Mouse (Mus musculus) adrenal gland, adult (tissue): ENCODE data around the gene Nckap1l.

ENCODE experiments used
- DNase-seq, 2 experiments: peaks; one replicate each; pipeline ENCODE4 v3.0.0; 2022 to 2023; ENCODE audit warnings: low spot score in 1 of 2; ENCODE audit not compliant: inconsistent age in 2 of 2

The Nckap1l gene

GRCm38 (mm10) chr15:103500723-103501122, 47.1 kb downstream of the Nckap1l start:
- no peak for DNase-seq

- DNase-seq = peak in 1 of 2 experiments; percentile 58
These were observed 47.6 kb downstream of the Nckap1l start for GRCm38 (mm10) chr15:103501186-103501585.

- peak; percentile 80 to 87 for DNase-seq
These were observed 49.0 kb downstream of the Nckap1l start, which contains the start of gene Pde1b for GRCm38 (mm10) chr15:103502435-103503250. Gene Pde1b, plus strand, starts transcription at chr15:103503034.

- DNase-seq = no peak
These were observed 49.6 kb downstream of the Nckap1l start for GRCm38 (mm10) chr15:103503251-103503600.

- DNase-seq = peak in 1 of 2 experiments; percentile 45
These were observed 50.1 kb downstream of the Nckap1l start for GRCm38 (mm10) chr15:103503660-103504059.

GRCm38 (mm10) chr15:103509317-103509716, 55.7 kb downstream of the Nckap1l start:
- no peak for DNase-seq

GRCm38 (mm10) chr15:103511652-103512051, 58.1 kb downstream of the Nckap1l start:
- DNase-seq = no peak

- DNase-seq = peak in 1 of 2 experiments; percentile 29
These were observed 60.0 kb downstream of the Nckap1l start for GRCm38 (mm10) chr15:103513621-103514031.

- DNase-seq = peak; percentile 74 to 85
These were observed 60.5 kb downstream of the Nckap1l start for GRCm38 (mm10) chr15:103514119-103514518.

GRCm38 (mm10) chr15:103514914-103515313, 61.3 kb downstream of the Nckap1l start:
- DNase-seq = peak in 1 of 2 experiments; percentile 36

GRCm38 (mm10) chr15:103518600-103519385, 65.2 kb downstream of the Nckap1l start:
- peak in 1 of 2 experiments; percentile 56 for DNase-seq

- no peak for DNase-seq
These were observed 66.1 kb downstream of the Nckap1l start for GRCm38 (mm10) chr15:103519386-103520378.

- peak in 1 of 2 experiments; percentile 41 for DNase-seq
These were observed 69.0 kb downstream of the Nckap1l start for GRCm38 (mm10) chr15:103522458-103523099.

- DNase-seq = no peak
These were observed 69.6 kb downstream of the Nckap1l start for GRCm38 (mm10) chr15:103523156-103523555.

GRCm38 (mm10) chr15:103530372-103530771, 76.8 kb downstream of the Nckap1l start:
- peak; percentile 41 to 81 for DNase-seq

GRCm38 (mm10) chr15:103534054-103534620, 80.5 kb downstream of the Nckap1l start:
- DNase-seq = no peak

- no peak for DNase-seq
These were observed 81.4 kb downstream of the Nckap1l start for GRCm38 (mm10) chr15:103535030-103535429.

- no peak for DNase-seq
These were observed 82.2 kb downstream of the Nckap1l start for GRCm38 (mm10) chr15:103535786-103536185.

- no peak for DNase-seq
These were observed 82.9 kb downstream of the Nckap1l start for GRCm38 (mm10) chr15:103536456-103536855.
